Mouse (Mus musculus): Measurements from ENCODE around the gene Folr2.

Folr2 gene

GRCm38 (mm10) chr7:101866491-101867265, 9.7 kb upstream of the Folr2 start:
- DNase-seq: no peak

GRCm38 (mm10) chr7:101863415-101863814, 6.4 kb upstream of the Folr2 start, which contains the start of gene Anapc15:
TSS of gene Anapc15 (plus strand) at chr7:101863715.
- no peak for DNase-seq

- no peak for DNase-seq
Measured at GRCm38 (mm10) chr7:101862291-101862690, 5.3 kb upstream of the Folr2 start.

- DNase-seq: no peak
Measured at GRCm38 (mm10) chr7:101860978-101861377, 4.0 kb upstream of the Folr2 start.

- no peak for DNase-seq
Measured at GRCm38 (mm10) chr7:101858362-101858761, 1.4 kb upstream of the Folr2 start.

DNA sequence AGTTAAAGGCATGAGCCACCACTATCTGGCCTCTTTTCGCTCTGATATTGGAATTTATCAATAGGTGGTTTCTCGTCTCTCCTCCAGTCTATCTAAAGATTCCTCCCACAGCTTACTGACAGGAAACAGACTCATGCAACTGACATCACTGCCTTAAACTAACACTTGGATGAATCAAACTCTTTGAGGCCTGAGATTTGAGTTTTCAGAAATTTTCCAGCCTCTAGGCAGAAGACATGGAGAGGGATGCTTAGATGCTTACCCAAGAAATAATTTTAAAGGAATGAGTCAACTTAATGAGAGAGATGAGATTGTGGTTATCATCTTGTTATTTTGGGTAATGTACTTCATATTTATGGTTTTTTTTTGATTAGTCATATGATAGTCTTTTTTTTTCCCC, 3.2 kb downstream of the Folr2 start:
- no peak for DNase-seq

DNA sequence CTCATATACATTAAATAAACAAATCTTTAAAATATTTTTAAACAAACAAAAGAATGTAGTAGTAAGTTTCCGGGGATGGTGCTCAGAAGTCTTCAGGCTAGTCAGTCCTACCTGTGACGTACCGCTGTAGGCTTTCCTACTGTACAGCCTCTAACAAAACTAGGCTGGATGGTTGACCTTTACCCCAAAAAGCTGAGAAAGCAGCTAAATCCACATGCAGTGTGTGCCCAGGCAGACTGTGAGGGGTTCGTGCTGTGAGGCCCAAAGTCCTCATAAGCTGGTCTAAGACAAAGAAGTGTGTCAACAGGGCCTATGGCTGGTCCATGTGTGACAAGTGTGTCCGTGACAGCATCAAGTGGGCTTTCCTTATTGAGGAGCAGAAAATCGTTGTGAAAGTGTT, 4.1 kb downstream of the Folr2 start:
- DNase-seq: no peak

DNA sequence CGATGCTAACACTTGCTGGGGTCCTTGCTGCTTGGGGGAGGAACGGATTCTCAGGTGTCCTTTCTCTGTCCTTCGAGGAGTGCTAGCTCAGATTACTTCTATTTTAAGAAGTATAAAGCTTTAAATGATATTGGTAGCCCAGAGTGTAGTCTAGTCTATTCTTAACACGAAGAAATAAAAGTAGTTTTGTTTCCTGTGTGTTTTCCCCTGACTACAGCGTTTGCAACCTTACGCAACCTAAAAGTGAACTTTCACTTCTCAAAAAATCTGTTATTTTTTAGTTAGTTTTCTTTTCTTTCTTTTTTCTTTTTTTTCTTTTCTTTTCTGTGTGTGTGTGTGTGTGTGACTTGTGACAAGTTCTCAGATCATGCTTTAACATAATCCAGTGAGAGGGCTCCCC, 5.3 kb downstream of the Folr2 start:
- no peak for DNase-seq

DNA sequence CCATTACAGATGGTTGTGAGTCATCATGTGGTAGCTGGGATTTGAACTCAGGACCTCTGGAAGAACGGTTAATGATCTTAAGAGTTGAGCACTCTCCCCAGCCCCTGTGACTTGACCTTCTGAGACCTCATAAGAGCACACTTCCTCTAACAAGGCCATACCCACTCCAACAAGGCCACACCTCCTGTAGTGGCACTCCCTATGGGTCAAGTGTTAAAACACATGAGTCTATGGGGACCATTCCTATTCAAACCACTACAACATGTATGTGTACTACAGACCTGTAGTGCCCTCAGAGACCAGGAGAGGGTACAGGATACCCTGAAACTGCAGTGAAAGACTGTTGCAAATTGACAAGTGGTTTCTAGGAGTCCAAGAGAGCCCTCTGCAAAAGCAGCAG, 9.1 kb downstream of the Folr2 start:
- no peak for DNase-seq

DNA sequence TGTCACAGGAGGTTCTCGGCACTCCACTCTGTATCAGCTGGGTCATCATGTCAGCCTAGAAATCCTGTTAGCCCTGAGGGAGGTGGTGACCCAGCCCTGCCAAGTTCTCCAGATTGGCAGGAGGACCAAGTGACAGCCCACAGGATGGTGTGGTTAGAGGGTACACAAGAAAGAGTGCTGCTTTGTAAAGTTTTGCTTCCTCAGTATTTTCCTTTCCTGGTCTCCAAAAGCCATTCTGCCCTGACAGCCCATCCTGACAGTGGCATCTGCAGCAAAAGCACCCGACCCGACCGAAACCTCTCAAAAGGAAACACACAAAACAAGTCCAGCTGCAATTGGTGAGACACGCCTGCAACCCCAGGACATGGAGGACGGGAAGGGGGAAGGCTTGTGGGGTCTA, 12.8 kb downstream of the Folr2 start:
- DNase-seq: no peak

DNA sequence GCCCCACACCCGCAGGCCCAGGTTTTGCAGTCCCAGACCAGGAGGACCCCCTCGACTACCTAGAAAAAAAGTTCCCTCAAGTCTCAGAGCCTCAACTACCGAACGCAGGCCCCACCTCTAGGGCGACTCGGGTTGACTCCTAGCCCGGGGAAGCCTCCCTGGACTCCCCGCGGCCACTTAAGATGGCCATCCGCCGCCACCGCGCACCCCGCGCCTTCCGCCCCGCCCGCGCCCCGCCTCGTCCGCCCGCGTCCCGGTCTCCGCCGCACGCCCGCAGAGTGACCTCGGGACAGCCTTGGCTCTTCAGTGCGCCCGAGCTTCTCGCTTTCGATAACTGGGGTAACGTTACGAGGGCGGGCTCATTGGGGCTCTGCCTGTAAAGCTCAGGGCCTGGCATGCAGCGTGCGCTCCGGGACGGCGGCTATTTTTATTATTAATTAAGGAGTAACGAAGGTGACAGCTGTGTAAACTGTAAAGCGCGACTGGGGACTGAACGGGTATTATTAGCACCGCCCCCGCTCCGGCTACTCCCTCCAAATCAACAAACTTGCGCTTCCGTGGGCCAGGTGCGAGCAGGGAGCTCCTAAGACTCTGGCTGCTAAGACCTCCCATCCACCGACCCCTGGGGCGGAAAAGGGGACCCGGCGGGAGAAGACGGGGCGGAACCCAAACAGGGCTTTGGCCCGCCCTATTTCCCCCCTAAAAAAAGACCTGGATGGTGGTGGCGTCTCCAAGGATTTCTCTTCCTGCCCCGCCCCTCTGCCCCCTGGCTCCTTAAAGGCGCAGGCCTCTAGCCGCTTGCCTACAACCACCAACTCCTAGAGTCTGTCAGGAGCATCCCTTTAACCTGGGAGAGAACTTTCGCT, 19.2 kb downstream of the Folr2 start, which contains the start of gene Inppl1:
Gene Inppl1, minus strand, starts transcription at position 624 of the 866 bp plus-strand sequence.
- peak; percentile 91 for DNase-seq

- no peak for DNase-seq
Measured at GRCm38 (mm10) chr7:101837154-101837605, 19.8 kb downstream of the Folr2 start.

DNA sequence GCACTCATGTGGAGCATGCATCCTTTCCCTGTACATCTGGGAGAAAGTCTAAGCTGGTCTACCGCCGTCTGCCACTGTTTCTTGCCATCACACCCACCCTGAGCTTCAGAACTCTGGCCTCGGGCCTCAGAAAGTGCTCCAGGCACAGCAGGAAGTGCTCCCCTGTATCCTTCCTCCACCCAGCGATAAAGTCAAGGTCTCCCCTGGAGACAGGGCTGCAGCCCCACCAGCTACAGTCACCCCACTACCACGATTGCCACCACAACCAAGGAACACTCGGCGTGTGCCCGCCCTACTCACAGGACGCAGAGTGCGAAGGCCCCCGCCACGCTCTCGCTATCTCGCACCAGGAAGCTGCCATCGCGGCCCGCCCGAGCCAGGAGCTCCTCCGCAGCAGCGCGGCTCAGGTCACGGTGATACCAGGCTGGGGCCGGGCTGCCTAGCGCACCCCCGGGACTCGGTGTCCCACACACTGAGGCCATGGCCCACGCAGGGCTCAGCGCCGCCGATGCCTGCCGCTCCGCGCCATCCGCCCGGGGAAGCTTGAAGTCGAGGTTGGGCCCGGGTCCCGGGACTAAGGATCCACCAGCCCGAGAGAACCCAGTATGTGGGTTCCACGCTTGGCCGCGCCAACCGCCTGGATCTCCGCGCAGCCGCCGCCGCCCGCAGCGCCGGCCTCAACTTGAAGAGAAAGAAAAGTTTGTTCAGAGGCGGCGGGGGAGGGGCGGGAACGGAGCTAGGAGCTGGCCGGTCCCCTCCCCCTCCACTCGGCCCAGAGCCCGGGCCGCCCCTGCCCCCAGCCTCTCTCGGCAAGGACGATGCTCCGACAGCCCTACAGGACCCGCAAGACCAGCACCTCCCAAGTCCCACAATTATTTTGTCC, 20.5 kb downstream of the Folr2 start:
- DNase-seq: peak; percentile 79

DNA sequence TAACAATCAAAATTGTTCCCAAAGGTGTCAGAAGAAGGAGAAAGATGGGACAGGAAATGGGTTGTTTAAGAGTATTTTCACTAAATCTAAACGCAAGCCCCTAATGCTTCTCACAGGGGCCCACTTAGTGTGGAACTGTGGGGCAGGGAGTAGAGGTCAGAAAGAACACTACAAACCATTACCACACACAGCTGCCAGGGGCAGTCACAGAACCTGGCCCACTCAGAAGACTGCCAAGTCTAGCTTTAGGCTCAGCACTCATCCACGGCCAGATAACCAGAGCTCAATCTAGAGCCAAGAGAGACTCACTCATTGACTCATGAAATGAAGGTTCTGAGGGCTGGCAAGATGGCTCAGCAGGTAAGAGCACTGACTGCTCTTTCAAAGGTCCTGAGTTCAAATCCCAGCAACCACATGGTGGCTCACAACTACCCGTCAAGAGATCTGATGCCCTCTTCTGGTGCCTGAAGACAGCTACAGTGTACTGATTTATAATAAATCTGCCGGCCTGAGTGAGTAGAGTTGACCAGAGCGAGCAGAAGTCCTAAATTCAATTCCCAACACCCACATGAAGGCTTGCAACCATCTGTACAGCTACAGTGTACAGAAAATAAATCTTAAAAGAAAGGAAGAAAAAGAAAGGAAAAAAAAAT, 21.4 kb downstream of the Folr2 start:
- DNase-seq: no peak

DNA sequence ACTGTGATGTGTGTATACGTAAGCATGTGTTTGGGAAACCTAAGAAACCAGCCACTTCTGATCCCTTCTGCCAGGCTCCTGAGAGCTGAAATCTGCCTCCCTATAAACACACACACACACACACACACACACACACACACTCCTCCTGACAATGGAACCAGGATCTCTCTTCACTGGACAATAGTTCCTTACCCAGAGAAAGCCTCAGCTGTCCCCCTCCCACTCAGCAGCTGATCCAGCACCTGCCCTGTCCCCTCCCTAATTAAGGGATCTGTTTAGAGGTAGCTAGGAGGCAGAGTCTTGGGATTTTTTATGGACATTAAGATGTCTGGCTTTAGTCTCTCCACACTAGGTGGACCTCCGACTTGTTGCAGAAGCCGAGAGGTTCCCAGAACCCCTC, 22.1 kb downstream of the Folr2 start:
- peak; percentile 50 for DNase-seq

GRCm38 (mm10) chr7:101833916-101834584, 22.9 kb downstream of the Folr2 start:
- no peak for DNase-seq

- no peak for DNase-seq
Measured at GRCm38 (mm10) chr7:101833352-101833751, 23.6 kb downstream of the Folr2 start.

- DNase-seq: no peak
Measured at GRCm38 (mm10) chr7:101832372-101832771, 24.6 kb downstream of the Folr2 start.

DNA sequence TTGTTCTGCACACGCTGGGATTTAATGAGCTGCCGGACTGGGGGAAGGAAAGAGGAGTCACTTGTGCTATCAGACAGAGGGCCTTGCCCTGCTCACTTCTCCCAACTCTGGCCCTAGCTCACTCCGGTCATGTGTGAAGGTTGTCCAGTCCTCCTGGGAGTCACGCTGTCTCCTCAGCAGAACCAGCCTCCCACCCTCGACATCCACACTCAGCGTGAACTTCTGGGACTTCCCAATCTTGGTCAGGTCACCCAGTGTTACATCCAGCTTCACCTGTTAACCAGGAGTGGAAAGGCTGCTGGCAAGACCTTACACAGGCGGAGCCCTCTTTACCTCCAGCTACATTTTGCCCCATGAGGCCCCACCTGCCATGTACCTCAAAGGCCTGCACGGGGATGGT, 25.6 kb downstream of the Folr2 start:
- no peak for DNase-seq

- no peak for DNase-seq
Measured at GRCm38 (mm10) chr7:101830373-101830772, 26.6 kb downstream of the Folr2 start.

DNA sequence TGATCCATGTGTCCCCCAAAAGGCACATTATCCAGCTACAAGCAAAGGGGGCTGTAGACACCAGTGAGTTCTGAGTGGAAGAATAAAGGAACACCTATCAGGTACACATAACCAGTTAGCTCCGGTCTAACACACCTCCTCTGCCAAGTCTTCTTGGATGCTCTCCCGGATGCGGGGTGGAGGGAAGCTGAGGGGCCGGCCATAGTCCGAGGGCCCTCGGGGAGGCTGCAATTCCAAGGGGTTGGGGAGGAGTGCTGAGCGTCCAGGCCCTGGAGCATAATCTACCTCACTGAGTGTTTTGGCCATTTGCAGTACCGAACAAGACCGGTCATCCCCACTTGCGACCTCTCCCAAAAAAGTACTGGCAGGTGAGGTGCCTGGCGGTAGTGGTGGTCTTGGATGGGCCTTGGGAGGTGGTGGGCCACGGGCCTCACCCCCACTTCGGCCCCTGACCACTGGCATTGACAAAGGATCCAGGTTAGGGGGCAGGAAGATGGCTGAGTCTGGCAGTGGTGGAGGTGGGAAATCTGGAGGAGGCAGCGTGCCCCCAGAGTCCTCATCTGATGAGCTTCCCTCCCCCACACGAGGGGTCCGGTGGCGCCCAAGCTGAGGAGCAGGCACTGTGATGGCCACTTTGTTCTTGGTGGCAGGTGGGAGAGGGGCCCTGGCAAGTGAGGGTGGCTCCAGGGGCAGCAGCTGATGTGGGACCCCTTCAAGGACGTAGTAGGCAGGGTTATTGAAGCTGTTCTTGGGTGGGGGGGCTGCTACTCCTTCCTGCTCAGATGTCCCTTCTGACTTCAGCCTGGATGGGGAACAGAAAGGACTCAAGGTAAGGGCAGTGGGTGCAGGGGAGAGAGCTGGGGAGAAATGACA, 33.0 kb downstream of the Folr2 start:
- no peak for DNase-seq
